Mouse (Mus musculus): ENCODE results near the gene Nudt4.
A peak's percentile ranks its signal among the peaks of the same experiment; 100 is the strongest.

The Nudt4 gene

GRCm38 (mm10) chr10:95563851-95564845 lies at the start of gene Nudt4:
Gene Nudt4 (minus strand): TSS chr10:95564146.
- DNase-seq, result peak; percentile 85

DNA sequence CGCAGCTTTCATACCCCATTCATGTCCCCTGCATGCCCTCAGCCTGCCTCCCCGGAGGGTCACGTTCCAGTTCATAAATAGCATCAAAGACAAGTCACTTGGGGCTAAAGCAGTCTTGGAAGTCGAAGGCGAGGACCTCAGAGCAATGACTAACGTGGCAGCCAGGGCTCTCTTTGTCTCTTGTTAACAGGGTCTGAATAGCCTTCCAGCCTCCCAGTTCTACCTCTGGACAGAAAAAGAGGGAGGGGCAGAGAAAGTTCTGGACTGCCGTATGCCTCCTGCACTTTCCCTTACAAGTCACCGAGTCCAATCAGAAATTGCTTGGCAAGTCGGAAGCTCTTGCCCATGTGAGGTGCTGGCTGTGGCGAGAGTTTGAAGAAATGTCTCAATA lies 47.4 kb upstream of the Nudt4 start:
- DNase-seq, result no peak

- DNase-seq, result no peak
Measured at GRCm38 (mm10) chr10:95610666-95611330, 46.9 kb upstream of the Nudt4 start.

- DNase-seq, result peak; percentile 35
Measured at GRCm38 (mm10) chr10:95604979-95605613, 41.1 kb upstream of the Nudt4 start.

- DNase-seq, result no peak
Measured at GRCm38 (mm10) chr10:95600527-95600926, 36.6 kb upstream of the Nudt4 start.

DNA sequence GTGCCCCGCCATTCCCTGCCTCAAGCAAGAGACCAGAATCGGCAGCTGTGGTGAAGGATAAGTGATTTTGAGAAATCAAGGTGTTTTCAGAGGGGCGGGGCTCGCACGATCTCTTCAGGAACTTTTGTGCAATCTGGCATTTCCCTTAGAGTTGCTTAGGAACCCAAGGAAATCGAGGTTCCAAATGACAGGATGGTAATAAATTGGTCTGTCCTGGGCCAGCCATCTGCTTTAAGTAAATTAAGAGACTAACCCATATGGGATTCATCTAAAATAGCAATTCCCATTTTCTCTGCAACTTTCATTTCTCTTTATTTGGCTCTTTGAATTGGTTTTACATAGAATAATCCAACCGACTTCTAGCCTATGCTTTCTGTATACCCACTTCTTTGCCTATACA lies 35.8 kb upstream of the Nudt4 start:
- no peak for DNase-seq

DNA sequence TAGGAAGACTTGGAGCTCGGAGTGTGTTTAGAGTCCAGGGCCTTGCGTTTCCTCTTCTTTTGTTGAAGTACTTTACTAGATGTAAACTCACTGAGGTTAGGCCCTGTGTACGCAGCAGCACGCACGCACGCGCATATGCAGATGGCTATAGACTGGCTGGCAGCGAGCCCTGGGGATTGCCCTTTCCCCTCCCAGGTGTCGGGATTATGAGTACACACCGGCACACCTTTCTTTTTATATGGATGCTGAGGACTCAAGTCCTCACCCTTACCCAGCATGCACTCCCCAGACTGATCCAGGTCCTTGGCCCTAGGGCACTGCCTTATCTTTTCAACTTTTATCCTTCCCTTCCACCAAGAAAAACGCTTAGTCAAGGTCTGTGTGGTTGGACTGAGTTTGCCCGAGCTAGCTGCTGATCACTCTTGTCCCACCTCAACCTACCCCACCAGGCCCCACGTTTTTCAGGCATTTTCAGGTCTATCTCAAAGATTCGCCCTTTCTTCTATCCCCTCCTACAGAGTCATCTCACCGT lies 34.2 kb upstream of the Nudt4 start:
- DNase-seq, result no peak

- DNase-seq, result no peak
Measured at GRCm38 (mm10) chr10:95595852-95596639, 32.1 kb upstream of the Nudt4 start.

DNA sequence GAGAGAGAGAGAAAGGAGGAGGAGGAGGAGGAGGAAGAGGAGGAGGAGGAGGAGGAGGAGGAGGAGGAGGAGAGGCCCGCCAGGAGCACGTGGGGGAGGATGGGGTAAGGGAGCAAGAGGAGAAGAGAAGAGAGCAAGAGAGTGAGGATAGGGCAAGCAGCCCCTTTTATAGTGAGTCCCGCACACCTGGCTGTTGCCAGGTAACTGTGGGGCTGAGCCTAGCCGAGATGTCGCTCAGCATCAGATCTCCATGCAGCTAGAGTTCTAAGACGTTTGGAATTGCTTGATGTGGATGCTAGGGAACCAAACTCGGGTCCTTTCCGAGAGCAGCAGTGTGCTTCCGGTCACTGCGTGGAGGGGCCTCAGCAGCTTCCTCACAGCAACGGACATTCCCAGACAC lies 30.5 kb upstream of the Nudt4 start:
- no peak for DNase-seq

GRCm38 (mm10) chr10:95591257-95591656 lies 27.3 kb upstream of the Nudt4 start:
- DNase-seq, result no peak

DNA sequence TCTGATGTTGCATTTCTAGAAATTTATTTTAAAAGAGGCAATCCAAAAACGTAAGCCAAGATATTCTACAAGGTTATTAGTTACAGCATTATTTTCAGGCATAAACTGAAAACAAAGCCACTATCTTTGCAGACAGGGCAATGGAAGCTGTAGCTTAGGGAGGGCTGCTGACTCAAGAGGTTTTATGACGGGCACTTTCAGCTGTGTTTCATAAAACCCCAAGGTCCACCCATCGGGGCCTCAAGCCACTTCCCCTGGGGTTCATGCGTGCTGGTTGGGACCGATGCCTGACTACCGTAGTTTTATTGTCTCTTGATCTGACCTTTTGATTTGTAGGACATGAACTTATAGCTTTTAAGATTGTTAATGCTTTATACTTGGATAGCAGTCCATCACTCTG lies 26.2 kb upstream of the Nudt4 start:
- no peak for DNase-seq

- DNase-seq, result no peak
Measured at GRCm38 (mm10) chr10:95589196-95589595, 25.2 kb upstream of the Nudt4 start.

DNA sequence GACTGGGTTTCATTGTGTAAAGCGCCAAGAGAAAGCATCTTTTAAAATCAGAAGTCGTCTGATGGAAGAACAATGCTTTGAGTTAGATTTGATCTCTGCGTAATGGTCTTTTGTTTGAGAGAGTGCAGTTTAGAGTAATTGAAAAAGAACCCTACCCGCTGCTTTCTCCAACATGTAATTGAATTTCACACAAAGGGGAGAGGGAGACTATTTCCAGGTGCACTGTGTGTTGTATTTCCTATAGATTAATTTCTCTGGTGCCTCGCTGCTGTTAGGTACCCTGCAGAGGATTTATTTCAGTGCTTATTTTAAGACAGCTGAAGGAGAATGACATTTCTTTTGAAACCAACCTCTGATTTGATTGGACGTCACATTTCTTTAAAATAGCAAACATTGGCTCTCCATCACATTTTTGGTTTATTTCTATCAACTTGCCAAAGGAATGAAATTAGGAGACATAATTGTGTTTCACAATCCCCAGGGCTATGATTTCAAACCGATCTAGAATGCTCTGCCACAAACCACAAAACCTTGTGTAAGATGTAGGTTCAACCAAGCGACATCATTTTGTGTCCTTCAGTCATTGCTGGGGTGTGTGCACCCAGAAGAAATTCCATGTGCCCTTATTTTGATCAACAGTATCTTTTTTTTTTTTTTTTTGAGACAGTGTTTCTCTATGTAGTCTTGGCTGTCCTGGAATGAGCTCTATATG lies 23.7 kb upstream of the Nudt4 start:
- no peak for DNase-seq

DNA sequence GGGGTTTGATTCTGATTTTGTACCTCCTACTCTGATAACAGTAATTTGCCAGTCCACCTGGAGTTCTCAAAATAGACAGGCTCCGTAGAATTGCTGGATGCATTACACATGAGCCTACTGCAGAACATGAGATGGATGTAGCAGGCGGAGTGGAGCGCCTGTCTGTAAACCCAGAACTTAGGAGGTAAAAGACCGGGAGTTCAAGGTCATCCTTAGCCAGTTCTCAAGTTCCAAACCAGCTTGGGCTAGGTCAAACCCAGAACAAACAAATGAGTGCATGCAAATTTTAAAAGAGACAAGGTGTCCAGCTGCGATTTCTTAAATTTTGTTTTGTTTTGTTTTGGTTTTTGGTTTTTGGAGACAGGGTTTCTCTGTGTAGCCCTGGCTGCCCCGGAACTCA lies 21.6 kb upstream of the Nudt4 start:
- no peak for DNase-seq

DNA sequence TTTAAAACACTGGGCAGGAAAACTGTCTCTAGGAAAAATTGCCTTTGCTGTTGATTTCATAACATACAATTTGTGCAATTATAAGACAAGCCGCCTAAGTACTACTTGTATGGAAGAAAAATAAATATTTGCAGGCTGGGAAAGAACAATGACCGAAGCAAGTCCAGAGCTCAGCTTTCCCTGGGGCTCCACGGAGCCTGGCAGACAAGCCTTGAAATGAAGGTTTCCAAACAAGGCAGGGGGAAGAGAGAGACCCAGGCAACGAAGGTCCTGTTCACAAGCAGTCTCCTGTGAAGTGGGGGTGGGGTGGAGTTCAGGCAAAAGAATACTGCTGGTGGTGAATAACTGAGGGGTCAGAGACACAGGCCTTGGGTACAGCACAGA lies 13.6 kb upstream of the Nudt4 start:
- peak; percentile 30 for DNase-seq

DNA sequence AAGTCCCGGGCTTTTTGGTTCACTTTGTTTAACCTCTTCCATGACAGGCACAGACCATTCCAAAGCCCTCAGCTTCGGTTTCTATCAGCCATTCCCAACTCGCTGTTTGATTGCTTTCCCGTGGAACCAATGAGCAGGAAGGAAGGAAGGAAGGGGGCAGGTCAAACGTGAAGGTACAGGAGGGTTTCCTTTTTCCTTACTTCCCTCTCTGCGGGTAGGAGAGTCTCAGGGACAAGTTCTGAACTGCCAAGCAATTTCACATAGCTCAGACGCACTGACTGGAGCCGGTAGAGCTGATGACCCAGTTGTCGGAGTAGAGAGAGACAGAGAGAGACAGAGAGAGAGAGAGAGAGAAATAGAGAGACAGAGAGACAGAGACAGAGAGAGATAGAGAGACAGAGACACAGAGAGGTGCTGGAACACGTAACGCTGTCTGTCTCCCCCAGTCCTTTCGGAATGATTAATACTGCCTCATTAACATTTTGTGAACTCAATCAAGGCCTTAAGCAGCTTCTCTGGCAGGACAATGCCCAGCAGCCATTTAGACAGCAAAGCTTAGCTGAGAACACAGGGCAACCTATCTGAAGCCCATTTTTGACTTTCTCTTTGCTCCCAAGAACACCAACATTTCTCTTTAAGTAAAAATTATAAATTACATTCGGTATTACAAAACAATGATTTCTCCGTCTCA lies 13.1 kb upstream of the Nudt4 start:
- DNase-seq, result peak; percentile 58

DNA sequence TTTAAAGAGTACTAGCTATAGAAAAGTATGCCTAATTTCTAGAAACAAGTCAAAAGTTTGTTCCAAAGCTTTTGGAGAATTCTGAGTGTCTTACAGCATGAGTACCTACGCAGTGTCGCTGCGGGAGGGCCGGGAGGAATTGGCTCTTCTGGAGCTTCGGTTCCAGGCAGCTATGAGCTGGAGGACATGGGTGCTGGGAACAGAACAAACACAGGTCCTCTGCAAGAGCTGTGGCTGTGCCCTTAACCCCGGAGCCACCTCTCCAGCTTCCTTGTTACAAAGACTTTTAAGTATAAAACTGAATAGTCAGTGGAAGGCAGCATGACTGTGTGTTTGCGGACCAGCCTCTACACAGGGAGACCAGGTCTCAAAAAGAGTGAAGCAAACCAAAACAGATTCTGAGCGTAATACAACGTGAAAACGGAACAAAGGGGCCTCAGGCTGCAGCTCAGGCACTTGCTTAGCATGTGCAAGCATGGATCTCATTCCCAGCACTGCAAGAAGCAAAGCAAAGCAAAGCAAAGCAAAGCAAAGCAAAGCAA lies 12.0 kb upstream of the Nudt4 start:
- DNase-seq, result no peak

DNA sequence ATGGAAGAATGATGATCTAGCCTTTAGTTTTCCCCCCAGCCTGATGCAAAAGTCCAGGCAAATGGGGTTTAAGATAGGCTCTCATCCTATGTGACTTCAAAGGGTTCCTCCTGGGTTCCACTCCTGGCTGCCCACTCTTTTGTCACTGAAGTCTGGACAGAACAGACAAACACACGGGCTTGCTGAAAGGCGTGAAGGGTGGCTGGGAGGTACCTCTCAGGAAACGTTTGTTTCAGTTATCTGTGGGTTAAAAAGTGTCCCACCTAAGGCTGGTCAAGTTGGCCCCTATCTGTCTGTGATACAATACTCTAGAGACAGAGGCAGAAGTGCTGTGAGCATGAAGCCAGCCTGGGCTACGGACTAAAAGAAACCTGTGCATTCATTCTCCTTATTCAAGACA lies 11.0 kb upstream of the Nudt4 start:
- no peak for DNase-seq

DNA sequence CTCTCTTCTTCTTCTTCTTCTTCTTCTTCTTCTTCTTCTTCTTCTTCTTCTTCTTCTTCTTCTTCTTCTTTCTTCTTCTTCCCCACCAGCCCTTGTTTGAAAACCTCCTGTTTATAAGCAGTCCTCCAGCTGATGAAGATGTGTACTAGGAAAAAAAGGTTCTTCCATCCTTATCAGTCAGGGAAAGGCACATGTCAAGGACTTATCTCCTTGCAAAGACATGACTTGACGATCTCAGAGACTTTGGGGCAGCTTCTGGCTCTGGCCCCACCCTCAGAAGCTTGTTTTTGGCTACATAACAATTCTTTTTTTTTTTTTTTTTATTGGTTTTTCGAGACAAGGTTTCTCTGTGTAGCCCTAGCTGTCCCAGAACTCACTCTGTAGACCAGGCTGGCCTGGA lies 5.5 kb upstream of the Nudt4 start:
- DNase-seq, result no peak

GRCm38 (mm10) chr10:95568016-95568415 lies 4.1 kb upstream of the Nudt4 start:
- DNase-seq, result no peak

- no peak for DNase-seq
Measured at GRCm38 (mm10) chr10:95567550-95567949, 3.6 kb upstream of the Nudt4 start.
